Mouse (Mus musculus): ENCODE measurements around the gene Tcf12.

DNA sequence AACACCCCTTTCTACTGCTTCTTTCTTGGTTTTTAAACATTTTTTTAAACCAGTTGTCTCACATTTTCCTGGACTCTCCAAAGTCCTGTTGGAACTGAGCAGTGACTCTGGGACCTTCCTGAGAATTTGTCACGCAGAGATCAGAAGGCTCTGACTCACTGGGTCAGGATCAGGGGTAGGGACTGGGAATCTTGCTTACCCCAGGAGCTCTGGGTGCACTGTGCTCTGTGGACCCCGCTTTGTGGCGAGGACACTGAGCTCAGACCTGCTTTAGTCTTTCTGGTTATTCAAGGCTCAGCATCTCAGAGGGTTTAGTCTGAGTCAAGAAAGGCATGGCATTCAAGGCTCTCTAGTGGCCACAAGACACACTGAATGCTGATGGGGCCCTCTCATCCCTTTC lies 281.9 kb downstream of the Tcf12 start:
- TF ChIP-seq CTCF (IDR thresholded peaks at IDR 0.05; ENCODE audit: insufficient read depth, low read length) (no peak), POLR2A (IDR thresholded peaks at IDR 0.05; ENCODE audit: borderline replicate concordance, extremely low read depth, low read depth, low read length) (no peak)
